Mouse (Mus musculus) midbrain, embryonic 14.5 days (tissue): ENCODE measurements around the gene Snx32. TPM values are rescaled to one million over a fixed set of nuclear protein-coding genes. Genes with fewer than 3 reads are reported as not detected.
A peak's percentile ranks its signal among the peaks of the same experiment; 100 is the strongest.

Experiments used
- ATAC-seq: fragments of 200-750 bp; cut with Nextera tagmentation; 2 replicates; pipeline ENCODE4 v1.8.0; 2017; ENCODE audit warnings: moderate number of reproducible peaks, moderate library complexity; ENCODE audit not compliant: low FRiP score, low TSS enrichment
- DNase-seq: peaks from one replicate; pipeline ENCODE4 v3.0.0-alpha.2; 2015
- H3K27ac ChIP-seq: fragments of 300-500 bp; sonication (generic); replicated peaks from 2 replicates; pipeline ENCODE4 v1.5.1; 2014; ENCODE audit warnings: mild to moderate bottlenecking, low read depth, low read length, moderate library complexity
- H3K27me3 ChIP-seq: fragments of 300-500 bp; sonication (generic); 2 replicates; pipeline ENCODE4 v1.6.1; 2014; ENCODE audit warnings: low read length, control low read depth, mixed read lengths; ENCODE audit not compliant: control insufficient read depth, insufficient read depth
- H3K36me3 ChIP-seq: fragments of 300-500 bp; sonication (generic); 2 replicates; pipeline ENCODE4 v1.6.1; 2014; ENCODE audit warnings: low read length, control low read depth; ENCODE audit not compliant: control insufficient read depth, insufficient read depth
- H3K4me1 ChIP-seq: fragments of 300-500 bp; sonication (generic); 2 replicates; pipeline ENCODE4 v1.6.1; 2014; ENCODE audit warnings: mild to moderate bottlenecking, antibody characterized with exemption, low read length, control low read depth; ENCODE audit not compliant: control insufficient read depth, insufficient read depth
- H3K4me2 ChIP-seq: fragments of 300-500 bp; sonication (generic); 2 replicates; pipeline ENCODE4 v1.6.1; 2014; ENCODE audit warnings: mild to moderate bottlenecking, low read length, moderate library complexity
- H3K4me3 ChIP-seq: fragments of 300-500 bp; sonication (generic); replicated peaks from 2 replicates; pipeline ENCODE4 v1.5.1; 2014; ENCODE audit warnings: low read depth, low read length
- H3K9ac ChIP-seq: fragments of 300-500 bp; sonication (generic); replicated peaks from 2 replicates; pipeline ENCODE4 v1.6.1; 2014; ENCODE audit warnings: mild to moderate bottlenecking, low read length, moderate library complexity
- H3K9me3 ChIP-seq: fragments of 300-500 bp; sonication (generic); 2 replicates; pipeline ENCODE4 v1.6.1; 2016; ENCODE audit warnings: low read length, control low read depth, mixed read lengths; ENCODE audit not compliant: control insufficient read depth
- WGBS: fragments of 180-500 bp; shearing (Covaris S2); extraction: QIAGEN DNeasy Blood & Tissue Kit; methylation state at CpG from one replicate; pipeline ENCODE4 v1.1.7; 2014; 5-methylcytosine and 5-hydroxymethylcytosine counted together
- polyA plus RNA-seq: library from polyadenylated mRNA; unstranded; fragments of >200 nt; fragmentation: Nextera tagmentation; extraction: Ambion mirVana; gene quantifications from 2 replicates; pipeline ENCODE4 v1.2.1, GENCODE M21; 2014

Gene Snx32
- polyA plus RNA-seq, 1 experiment from 2014 or later, result 89.8 TPM

GRCm38 (mm10) chr19:5448354-5449150 is 61.8 kb downstream of the Snx32 start:
- Histone ChIP-seq H3K9ac (peak overlapping the region; percentile 18; the same call in 1 of the 2 replicates), H3K27ac (no peak overlapping the region), H3K36me3 (no peaks in the 10 kb centered on the region), H3K4me1 (peaks cover 15% of the 10 kb centered on the region), H3K9me3 (no peaks in the 10 kb centered on the region; the same call in 1 of the 2 replicates), H3K4me2 (peak overlapping the region; percentile 90), H3K4me3 (peak overlapping the region; percentile 50), H3K27me3 (peaks cover 57% of the 10 kb centered on the region)
- WGBS, result 7% methylated on average over 36 of the region's 36 CpGs
- DNase-seq (no peak), ATAC-seq (no peak)

- ATAC-seq (peak; percentile 53; the same call in 1 of the 2 replicates), DNase-seq (peak; percentile 76)
- Histone ChIP-seq H3K27ac (no peak within 1 kb of the TSS), H3K36me3 (no peaks in the 10 kb centered on the region), H3K4me3 (peak within 1 kb of the TSS; percentile 50), H3K9me3 (no peaks in the 10 kb centered on the region; the same call in 1 of the 2 replicates), H3K27me3 (peaks cover 57% of the 10 kb centered on the region), H3K4me2 (peak within 1 kb of the TSS; percentile 90), H3K9ac (peak within 1 kb of the TSS; percentile 18; the same call in 1 of the 2 replicates), H3K4me1 (peaks cover 15% of the 10 kb centered on the region)
- WGBS, result under 1% methylated on average over 70 of the region's 70 CpGs
Measured at GRCm38 (mm10) chr19:5447515-5448353, 62.6 kb downstream of the Snx32 start, which contains the start of gene Fosl1. Fosl1 (plus strand) TSS chr19:5447547.

- Histone ChIP-seq H3K4me1 (peaks cover 15% of the 10 kb centered on the region), H3K36me3 (no peaks in the 10 kb centered on the region), H3K27me3 (peaks cover 54% of the 10 kb centered on the region), H3K9me3 (no peaks in the 10 kb centered on the region; the same call in 1 of the 2 replicates), H3K9ac (no peak overlapping the region), H3K27ac (no peak overlapping the region), H3K4me3 (no peak overlapping the region), H3K4me2 (no peak overlapping the region)
- WGBS, result 83% methylated on average over 5 of the region's 5 CpGs
- DNase-seq (no peak), ATAC-seq (no peak)
Measured at GRCm38 (mm10) chr19:5445747-5446146, 64.6 kb downstream of the Snx32 start.

GRCm38 (mm10) chr19:5444954-5445353 is 65.4 kb downstream of the Snx32 start:
- H3K4me3 ChIP-seq, result no peak overlapping the region
- DNase-seq, result no peak
- 38% methylated on average over 7 of the region's 7 CpGs for WGBS
- H3K27ac ChIP-seq, result no peak overlapping the region
- ATAC-seq, result no peak
- peaks cover 47% of the 10 kb centered on the region for H3K27me3 ChIP-seq
- H3K4me1 ChIP-seq, result peaks cover 15% of the 10 kb centered on the region
- H3K4me2 ChIP-seq, result no peak overlapping the region
- H3K9ac ChIP-seq, result no peak overlapping the region
- H3K36me3 ChIP-seq, result no peaks in the 10 kb centered on the region
- H3K9me3 ChIP-seq, result peaks cover 4% of the 10 kb centered on the region; the same call in 1 of the 2 replicates

- 72% methylated on average over 9 of the region's 9 CpGs for WGBS
- Histone ChIP-seq H3K9me3 (peaks cover 4% of the 10 kb centered on the region; the same call in 1 of the 2 replicates), H3K27ac (no peak overlapping the region), H3K27me3 (peaks cover 42% of the 10 kb centered on the region), H3K9ac (no peak overlapping the region), H3K4me3 (no peak overlapping the region), H3K4me1 (peaks cover 15% of the 10 kb centered on the region), H3K36me3 (no peaks in the 10 kb centered on the region), H3K4me2 (no peak overlapping the region)
- ATAC-seq, result no peak
- DNase-seq, result no peak
Measured at GRCm38 (mm10) chr19:5444371-5444908, 65.9 kb downstream of the Snx32 start.

Other genes starting within 250 kb of the Snx32 start
- 42.4 and 48.4 TPM in 2 replicates for gene Pacs1, start 237.4 kb downstream of the Snx32 start, polyA plus RNA-seq
- gene Sf3b2, start 215.1 kb downstream of the Snx32 start, polyA plus RNA-seq, result 291 and 365 TPM in 2 replicates
- 29.0 and 35.5 TPM in 2 replicates for gene Gal3st3, start 212.2 kb downstream of the Snx32 start, polyA plus RNA-seq
- not detected in 2 replicates for gene Catsper1, start 174.8 kb downstream of the Snx32 start, polyA plus RNA-seq
- gene Cst6, start 161.0 kb downstream of the Snx32 start, polyA plus RNA-seq, result 7.7 and 8.4 TPM in 2 replicates
- gene Eif1ad, start 143.8 kb downstream of the Snx32 start, polyA plus RNA-seq, result 36.4 and 36.6 TPM in 2 replicates
- 330 and 375 TPM in 2 replicates for gene Banf1, start 143.4 kb downstream of the Snx32 start, polyA plus RNA-seq
- gene Sart1, start 121.8 kb downstream of the Snx32 start, polyA plus RNA-seq, result 57.1 and 61.1 TPM in 2 replicates
- gene Tsga10ip, start 108.0 kb downstream of the Snx32 start, polyA plus RNA-seq, result 0.12 TPM in 1 of 2 replicates, not detected in the other
- gene Drap1, start 85.6 kb downstream of the Snx32 start, polyA plus RNA-seq, result 225 and 299 TPM in 2 replicates
- 53.7 and 65.2 TPM in 2 replicates for gene AI837181, start 85.4 kb downstream of the Snx32 start, polyA plus RNA-seq
- not detected in 2 replicates for gene Fosl1, start 63.0 kb downstream of the Snx32 start, polyA plus RNA-seq
- gene Ccdc85b, start 52.6 kb downstream of the Snx32 start, polyA plus RNA-seq, result 7.6 and 9.1 TPM in 2 replicates
- 169 and 199 TPM in 2 replicates for gene Fibp, start 49.9 kb downstream of the Snx32 start, polyA plus RNA-seq
- gene Ctsw, start 42.0 kb downstream of the Snx32 start, polyA plus RNA-seq, result 4.3 and 4.9 TPM in 2 replicates
- gene Efemp2, start 36.6 kb downstream of the Snx32 start, polyA plus RNA-seq, result 18.0 and 28.7 TPM in 2 replicates
- gene Mus81, start 22.1 kb downstream of the Snx32 start, polyA plus RNA-seq, result 43.4 and 49.3 TPM in 2 replicates
- 4,021 and 4,124 TPM in 2 replicates for gene Cfl1, start 20.1 kb downstream of the Snx32 start, polyA plus RNA-seq
- 0.36 TPM in 2 replicates for gene 1700020D05Rik, start 6.8 kb downstream of the Snx32 start, polyA plus RNA-seq
- gene Ovol1, start 50.1 kb upstream of the Snx32 start, polyA plus RNA-seq, result not detected in 2 replicates
- gene Ap5b1, start 57.5 kb upstream of the Snx32 start, polyA plus RNA-seq, result 1.6 and 2.8 TPM in 2 replicates
- gene Rnaseh2c, start 91.3 kb upstream of the Snx32 start, polyA plus RNA-seq, result 46.8 and 58.8 TPM in 2 replicates
- 49.5 and 58.3 TPM in 2 replicates for gene Kat5, start 99.7 kb upstream of the Snx32 start, polyA plus RNA-seq
- gene Rela, start 126.9 kb upstream of the Snx32 start, polyA plus RNA-seq, result 30.0 and 30.2 TPM in 2 replicates
- gene Sipa1, start 153.2 kb upstream of the Snx32 start, polyA plus RNA-seq, result 8.1 and 11.5 TPM in 2 replicates
- 6.8 and 12.1 TPM in 2 replicates for gene Map3k11, start 178.2 kb upstream of the Snx32 start, polyA plus RNA-seq
- 33.6 and 34.4 TPM in 2 replicates for gene Pcnx3, start 178.4 kb upstream of the Snx32 start, polyA plus RNA-seq
- 0.21 and 0.28 TPM in 2 replicates for gene Kcnk7, start 193.8 kb upstream of the Snx32 start, polyA plus RNA-seq
- 12.4 and 14.3 TPM in 2 replicates for gene Ehbp1l1, start 215.8 kb upstream of the Snx32 start, polyA plus RNA-seq
- gene Fam89b, start 219.1 kb upstream of the Snx32 start, polyA plus RNA-seq, result 154 and 169 TPM in 2 replicates
- 10.1 and 10.5 TPM in 2 replicates for gene Ltbp3, start 230.4 kb upstream of the Snx32 start, polyA plus RNA-seq